Mouse (Mus musculus): Measurements from ENCODE around the gene Dgki.
"Not testable (repeated sequence)": the region's sequence is repeated elsewhere in the genome, so short reads cannot be mapped to it uniquely, and the experiment has no call there.

The Dgki gene

DNA sequence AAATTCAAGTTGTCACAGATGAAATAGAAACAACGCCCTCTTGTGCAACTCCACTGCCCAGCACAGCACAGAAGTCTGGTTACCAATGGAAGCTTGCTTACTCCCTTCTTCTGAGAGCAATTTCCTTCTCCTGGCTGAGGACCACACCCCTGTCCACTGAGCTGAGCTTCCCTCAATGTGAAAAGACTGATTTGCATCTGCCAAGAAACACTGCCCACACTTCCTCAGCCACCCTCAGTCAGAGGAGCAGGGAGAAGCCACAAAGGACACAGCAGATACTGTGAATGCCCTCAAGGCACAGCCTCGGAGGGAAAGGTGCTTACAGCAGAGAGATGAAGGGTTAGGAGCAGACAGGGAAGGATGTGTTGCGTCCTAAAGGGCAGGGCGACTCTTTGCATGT is 149.9 kb downstream of the Dgki start:
- no peak for DNase-seq (ENCODE audit: low spot score)

DNA sequence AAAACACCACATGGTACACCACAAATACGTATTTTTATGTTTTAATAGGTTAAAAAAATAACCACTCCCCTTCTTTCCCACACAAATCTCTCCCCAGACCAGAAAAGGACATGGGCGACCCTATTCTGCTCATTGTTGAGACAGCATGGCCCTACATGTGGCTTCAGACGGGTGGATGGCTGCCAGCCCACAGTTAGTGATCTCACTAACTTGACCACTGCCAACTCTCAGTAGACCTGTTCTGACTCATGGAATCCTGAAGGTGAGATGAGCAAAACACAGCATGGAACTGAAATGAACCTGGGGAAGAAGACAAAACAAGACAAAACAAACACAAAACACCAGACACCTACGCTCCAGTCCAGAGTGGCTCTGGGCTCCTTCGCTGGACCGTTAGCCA is 150.8 kb downstream of the Dgki start:
- no peak for DNase-seq (ENCODE audit: low spot score)

DNA sequence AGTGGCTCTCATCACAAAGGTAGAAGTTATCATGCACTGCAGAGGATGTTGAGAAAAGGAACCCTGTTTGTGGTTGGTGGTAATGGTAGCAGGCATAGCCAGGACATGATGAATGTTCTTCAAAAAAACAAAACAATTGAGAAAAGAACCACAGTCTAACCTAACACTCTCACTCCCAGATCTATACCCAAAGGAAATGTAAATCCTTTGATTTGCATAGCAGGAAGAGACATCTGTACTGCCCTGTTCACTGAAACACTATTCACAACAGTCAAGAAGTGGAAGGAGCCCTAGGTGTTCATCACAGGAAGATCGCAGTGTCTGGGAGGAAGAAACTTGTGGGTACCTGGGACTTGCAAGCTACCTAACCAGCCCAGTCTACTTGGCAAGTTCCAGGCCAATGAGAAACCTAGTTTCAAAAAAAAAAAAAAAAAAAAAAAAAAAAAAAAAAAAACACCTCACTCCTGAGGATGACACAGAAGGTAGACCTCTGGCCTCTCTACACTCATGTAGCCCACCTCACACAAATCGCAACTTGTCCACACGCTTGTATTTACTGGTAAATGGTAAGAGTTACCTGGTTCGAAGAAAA is 152.5 kb downstream of the Dgki start:
- no peak for DNase-seq (ENCODE audit: low spot score)

DNA sequence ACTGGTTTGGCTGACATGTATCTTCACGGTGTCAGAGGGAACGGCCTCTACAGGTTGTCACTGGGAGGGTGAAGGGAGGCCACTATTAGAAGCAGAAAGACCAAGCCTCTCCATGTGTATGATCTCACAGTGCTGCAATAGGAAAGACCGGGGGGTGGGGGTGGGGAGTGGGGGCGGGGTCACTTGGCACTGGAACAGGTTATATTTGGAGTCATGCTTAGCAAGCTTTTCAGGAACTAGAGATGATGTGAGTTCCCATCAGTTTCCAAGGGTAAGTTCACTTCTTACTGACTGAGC is 156.2 kb downstream of the Dgki start:
- DNase-seq (ENCODE audit: low spot score), result no peak

DNA sequence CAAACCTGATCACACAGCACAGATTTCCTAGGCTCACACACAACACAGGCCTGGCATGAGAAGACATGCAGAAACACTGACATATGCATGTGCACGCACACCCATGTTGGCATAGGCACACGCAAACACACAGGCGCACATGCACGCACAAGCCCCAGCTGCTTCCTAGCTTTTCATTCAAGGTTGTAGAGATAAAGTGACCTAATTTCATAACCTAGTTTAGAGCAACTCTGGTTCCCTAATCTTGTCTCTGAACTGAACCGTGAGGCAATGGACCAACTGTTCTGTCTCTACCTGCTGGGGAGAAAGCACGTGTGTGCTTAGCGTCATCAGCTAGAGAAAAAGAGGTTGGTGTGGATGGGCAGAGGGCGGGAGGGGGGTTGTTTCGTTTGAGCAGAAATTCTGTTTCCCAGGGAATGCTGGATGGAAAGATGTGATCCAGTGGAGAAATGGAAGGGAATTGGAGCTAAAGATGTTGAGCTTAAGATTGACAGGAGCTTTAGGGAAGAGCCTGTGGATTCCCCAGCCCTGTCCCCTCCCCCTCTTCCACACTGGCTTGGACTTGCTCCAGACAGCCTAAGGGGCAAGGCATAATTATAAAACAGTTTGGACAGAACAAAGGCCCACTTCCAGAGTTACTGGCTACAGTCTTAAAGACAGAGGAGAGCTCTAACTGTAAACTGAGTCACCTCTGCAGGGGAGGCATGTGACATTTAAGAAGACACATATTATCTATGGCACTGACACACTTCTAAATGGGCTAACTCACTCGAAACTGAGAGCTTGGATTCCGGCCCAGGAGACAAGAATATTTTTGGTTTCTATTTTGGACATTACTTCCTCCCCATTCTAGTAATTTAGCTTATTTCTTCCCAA is 156.8 kb downstream of the Dgki start:
- no peak for DNase-seq (ENCODE audit: low spot score)

DNA sequence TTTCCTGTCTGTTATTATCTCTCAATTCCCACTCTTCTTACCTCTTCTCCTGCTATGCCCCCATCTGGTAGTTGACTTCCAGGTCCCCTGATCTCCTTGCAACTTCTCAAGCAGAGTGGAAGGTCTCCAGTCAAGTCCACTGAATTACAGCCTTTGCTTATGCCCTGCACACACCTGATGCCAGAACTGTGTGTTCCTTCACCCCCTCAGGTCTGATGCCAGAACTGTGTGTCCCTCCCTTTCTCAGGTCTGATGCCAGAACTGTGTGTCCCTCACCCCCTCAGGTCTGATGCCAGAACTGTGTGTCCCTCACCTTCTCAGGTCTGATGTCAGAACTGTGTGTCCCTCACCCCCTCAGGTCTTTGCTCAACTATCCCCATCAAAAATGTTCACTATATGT is 161.2 kb downstream of the Dgki start:
- DNase-seq (ENCODE audit: low spot score), result no peak

DNA sequence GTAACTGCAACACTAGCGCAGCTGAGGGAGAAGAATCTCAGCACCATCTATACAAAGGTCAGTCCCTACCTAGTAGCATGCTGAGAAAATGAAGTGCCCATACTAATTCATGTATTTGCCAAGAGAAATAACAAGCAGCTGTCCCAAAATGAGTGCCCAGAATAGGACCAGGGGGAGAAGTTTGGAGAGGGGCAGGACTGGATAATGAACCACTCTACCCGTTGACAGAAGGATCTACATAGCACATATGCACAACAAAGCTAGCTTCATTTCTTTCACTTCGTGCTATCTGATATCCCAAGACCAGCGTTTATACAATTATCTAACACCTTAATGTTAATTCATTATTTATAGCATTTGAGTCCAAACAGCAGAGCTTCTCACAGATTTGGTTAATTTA is 168.7 kb downstream of the Dgki start:
- no peak for DNase-seq (ENCODE audit: low spot score)

DNA sequence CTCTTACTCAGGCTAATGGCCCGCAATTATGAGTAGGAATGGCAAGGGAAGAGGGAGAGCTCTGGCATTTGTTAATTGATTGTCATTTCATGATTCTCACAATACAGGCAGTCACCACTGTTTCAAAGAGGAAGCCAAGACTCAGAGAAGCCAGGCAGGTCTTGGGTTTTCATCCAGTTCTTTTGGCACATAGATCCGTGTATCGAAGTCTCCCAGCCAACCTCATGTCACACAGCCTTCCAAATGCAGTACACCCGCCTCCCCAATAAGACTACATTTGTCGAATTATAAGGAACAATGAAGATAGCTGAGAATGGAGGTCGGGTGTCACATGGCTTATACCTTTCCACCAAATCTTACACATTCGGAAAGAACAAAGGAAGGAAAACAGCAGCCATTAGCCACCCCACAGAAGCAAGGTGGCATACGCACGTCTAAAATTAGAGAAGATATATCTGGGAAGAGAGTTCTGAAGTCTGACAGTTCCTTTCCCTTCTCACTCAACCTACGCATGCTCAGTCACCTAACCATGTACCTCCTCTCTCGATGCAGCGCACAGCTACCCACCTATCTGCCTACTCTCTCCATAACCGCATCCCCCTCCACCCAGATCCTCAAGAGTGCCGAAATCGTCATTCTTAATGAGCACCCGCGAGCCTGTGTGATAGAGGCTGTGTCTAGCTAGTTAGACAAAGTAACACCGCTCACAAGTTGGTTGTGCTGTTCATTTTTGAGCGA is 179.4 kb downstream of the Dgki start:
- DNase-seq (ENCODE audit: low spot score), result no peak

DNA sequence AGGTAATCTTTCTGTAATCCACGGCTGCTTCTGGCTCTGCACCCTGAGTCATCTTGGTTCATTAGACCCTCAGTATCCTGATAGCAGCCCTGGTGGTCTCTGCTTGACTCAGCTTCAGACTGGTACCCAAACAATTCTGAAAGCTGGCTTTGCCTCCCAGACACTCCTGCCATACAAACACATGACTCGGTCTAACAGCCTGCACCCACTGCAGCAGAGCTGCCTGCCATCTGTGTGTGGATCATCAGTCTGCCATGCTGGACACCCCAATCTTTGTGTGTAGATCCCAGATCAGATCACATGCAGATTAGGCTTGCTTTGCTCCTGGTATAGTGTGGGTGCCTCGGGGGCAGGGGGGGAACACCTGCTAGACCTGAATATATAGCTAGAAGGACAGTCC is 180.8 kb downstream of the Dgki start:
- DNase-seq (ENCODE audit: low spot score), result no peak

DNA sequence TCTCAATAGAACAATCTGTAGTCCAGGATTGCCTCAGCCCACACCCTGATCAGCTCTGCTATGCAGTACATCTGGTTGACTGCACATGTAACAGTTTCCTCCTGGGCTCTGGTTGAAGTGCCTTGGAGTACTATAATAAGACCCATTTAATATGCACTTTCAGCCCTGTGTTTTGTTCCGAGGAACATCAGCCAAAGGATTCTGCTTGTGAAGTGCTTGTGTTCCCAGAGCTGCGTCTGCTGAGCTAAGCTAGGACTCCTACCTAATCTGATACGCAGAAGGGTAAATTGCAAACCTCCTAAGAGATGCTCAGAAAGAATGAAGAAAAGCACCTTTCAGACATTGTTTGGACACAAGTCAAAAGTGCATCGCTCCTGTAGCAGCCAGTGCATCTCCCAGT is 186.9 kb downstream of the Dgki start:
- no peak for DNase-seq (ENCODE audit: low spot score)

DNA sequence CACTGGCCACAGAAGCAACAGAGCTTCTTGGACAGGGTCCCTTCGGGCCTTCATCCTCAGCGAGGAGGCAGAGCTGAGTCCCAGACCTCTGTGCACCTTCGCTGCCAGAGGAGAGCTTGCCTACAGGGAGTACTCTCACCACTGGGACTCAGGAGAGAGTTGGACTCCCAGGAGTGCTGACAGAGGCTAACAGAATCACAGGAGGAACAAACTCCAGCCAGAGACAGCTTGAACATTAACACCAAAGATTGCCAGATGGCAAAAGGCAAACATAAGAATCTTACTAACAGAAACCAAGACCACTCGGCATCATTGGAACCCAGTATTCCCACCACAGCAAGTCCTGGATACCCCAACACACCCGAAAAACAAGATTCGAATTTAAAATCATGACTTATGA is 193.7 kb downstream of the Dgki start:
- DNase-seq (ENCODE audit: low spot score), result not testable (repeated sequence)

DNA sequence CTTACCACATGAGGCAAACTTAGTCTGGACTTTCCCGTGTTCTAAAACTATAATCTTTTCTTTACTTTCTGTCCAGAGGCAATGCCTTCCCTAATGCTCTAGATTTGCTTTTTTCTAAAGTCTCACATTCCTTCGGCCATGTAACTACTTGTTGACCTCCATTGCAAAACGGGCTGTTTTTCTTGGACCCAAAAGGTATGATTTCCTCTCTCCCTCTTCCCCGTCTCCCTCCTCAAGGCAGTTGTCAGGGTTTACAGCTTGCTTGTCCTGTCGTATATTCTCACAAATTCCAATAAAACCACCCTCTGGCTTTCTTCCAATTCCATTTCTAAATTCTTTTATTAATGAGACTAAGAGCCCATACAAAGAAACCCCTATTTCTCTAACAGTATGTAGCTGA is 199.6 kb downstream of the Dgki start:
- no peak for DNase-seq (ENCODE audit: low spot score)

DNA sequence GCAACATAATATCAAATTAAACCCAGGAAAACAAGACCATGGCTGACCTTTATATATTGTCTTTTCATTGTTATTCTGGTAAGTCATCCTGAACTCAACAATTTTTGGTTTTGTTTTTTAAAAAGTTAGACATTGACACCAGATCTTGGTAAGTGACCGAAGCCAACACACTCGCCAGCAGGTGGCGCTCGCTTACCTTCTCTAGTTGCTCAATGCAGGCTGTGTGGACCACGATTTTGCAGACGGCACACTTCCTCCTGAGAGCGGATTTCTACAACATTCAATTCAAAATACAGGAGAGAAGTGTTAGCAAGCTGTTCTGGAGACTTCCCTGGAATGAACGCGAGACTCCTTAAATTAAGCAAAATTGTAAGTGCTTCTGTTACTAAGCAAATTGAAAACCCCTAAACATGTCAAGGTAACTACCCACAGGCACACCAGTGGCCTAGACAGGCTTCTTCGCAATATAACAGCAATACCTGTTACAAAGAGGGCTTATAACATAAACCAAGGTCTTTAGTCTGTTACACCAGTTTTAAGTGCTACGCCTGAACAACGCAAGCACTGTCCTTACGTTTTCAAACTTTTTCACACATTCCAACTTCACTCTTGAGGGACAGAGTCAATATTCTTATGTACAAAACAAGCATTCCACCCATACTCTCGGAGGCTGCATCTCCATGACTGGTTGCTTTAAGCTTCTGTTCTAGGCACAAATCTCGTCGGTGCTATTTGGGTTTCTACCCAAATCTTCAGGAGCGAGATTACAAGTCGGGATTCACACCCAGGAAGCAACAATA is 202.4 kb downstream of the Dgki start:
- DNase-seq (ENCODE audit: low spot score), result peak; percentile 87

DNA sequence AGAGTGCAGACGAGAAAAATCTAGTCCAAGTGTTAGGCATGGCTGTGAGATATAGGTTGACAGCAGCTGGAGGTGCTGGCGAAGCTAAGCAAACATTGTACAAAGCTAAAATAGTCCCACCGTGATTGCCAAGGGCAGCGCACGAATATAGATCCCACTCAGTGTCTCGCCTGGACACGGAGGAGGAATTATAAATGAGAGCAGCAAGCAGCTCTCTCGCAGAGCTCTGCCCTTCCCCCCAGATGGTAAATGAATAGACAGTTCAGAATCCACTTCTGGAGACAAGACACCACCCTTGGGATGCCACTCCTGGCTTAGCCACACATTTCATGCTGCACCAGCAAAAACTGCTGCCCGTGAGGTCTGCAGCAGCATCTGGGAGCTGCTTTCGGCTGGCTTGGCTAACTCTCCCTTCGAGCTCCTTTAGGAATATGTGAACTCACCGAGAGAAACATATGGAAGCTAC is 203.1 kb downstream of the Dgki start:
- no peak for DNase-seq (ENCODE audit: low spot score)

DNA sequence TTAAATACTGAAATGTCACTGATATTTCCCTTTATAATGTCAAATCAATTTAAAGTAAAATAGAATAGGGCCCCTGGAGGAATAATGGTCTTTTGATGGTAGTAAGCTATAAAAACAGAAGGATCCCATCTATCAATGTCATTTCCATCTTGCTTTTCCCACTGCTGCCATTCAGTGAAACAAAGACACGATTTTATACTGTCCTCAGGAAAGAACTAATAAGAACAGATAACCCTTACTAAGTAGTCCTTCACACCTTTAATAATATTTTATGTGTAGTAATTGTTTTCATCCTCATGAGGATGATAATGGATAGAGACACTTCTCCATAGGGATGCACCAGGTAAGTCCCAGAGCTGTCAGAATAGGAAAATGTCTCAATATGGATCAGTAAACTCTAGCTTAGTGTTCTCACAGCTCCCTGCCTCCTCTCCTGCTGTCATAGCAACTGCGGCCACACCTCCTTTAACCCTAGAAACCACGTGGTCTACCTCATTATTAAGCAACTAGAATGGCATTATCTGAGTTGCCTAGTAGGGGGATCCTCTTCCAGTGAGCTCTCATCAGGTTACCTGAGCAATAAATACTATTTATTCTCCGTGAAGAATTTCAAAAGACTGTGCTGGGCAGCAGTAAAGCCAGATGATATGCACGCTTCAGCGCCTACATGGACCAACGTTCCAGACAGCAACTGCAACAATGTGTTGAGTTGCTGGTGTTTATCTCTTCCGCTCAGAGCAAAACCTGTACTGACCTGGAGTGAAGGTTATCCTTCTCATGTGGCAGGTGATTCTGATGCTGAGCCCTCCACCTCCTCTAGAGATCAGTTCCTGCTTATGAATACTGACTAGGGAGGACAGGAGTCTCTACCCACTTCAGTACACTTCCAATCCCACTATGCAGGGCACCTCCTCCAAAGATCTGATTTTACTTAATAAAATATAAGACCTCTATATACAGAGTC is 210.6 kb downstream of the Dgki start:
- DNase-seq (ENCODE audit: low spot score), result no peak

DNA sequence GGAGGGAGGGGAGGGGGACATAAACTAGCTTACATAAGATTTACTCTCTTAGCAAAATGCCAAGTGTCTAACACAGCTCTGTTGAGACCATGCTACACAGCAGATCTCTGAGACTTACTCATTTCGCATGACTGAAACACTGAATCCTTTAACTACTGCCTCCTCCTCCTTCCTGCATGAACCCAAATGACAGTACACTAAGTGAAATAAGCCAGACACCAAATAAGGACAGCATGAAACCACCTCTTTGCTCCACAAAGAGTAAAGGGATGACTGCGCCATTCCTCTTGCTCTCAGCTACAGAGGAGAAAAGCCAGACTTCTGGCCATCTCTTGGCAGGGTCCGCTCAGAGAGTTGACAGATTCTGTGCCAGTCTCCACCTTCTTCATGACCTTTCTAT is 217.0 kb downstream of the Dgki start:
- DNase-seq (ENCODE audit: low spot score), result no peak

DNA sequence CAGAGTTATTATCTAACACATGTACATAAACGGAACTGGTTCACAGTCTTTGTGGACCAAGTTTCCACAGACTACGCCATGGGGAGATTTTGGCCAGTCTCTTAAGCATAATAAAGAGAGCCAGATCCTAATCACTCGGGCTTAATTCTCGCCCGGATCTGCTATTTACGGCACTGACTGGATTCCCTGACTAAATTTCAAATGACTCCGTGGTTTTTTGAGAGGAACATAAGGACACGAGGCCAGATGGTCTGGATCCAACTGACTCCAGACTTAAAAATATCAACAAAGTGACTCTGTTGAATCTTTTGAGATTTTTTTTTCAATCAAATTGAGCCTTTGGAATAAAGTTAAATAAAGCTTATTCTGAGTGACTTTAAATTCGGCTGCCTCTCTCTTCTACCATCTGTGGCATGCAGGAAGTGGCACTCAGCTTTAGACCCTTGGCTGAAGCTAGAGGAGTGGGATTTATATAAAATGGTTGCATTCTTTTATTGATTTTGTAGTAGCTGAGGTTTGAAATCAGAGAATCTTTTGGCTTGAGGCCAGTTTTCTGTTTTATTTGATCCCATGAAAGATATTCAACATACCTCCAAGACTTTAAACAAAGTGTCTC is 227.5 kb downstream of the Dgki start:
- DNase-seq (ENCODE audit: low spot score), result no peak

DNA sequence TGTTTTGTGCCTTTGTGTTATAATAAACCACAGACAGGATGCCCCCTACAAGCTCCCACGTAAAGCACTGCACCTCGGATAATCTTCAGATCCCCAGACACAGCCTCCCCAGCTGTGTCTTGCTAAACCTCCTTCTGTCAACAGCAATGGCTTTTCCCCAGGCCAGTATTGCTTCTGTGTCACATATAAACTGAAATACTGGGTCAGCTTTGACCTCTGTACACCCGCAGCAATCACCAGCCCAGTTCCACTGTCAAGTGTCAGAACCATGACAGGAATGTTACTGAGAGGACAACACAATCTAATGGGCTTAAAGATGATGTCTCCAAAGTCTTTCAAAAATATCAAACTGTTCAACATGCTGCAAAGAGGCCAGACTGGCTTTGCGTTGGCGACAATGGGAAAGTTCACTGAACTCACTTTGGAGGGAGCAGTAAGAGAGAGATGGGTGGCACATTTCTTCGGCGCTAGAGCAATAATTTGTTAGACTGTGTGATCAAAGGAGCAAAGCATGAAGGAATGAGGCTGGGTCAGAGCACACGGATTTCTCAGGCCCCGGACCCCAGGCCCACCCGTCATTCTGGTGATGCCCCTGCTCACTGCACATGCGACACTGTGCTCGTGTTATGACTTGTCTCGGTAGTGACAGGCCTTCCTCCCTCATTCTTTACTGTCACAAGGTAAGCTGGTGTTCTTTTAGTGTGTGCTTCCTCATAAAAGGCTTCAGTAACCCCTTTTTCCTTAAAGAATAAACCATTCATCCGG is 230.0 kb downstream of the Dgki start:
- no peak for DNase-seq (ENCODE audit: low spot score)

DNA sequence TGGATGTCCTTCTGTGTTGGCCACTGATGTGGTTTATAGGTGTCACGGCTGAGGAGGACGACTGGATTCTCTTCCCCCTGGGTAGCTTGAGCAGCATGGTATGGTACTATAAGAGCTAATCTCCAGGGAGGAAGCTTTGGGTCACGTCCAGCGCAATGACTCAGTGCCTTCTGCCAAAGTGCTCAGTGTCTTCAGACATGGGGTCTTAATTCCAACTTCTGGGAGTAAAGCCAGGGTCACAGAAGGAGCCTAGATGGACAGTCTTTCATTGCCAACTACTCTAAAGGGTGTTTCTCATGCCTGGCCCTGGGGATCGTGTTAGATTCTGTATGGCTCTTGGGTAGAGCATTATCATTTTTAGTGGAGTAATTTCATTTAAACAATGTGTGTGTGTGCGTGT is 231.2 kb downstream of the Dgki start:
- no peak for DNase-seq (ENCODE audit: low spot score)

DNA sequence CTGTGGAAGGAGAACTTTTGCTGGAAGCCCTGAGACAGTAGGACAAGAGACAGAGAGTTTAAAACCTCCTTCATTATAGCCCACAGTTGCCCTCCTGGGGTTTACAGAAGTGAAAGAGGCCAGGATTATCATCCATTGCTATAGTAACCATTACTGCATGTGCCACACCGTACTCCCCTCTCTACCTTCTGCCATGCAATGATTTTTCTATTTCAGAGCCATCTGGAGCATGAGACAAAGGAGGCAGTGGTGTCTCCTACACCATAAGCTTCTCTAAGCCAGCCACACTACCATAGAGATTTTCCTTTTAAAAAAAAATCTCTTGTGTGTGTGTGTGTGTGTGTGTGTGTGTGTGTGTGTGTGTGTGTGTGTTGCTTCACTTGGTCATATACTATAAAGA is 232.6 kb downstream of the Dgki start:
- DNase-seq (ENCODE audit: low spot score), result no peak
